Mouse (Mus musculus) neutrophil, adult 59 days (primary cell): ENCODE measurements around the gene Car5a. TPM values are rescaled to one million over a fixed set of nuclear protein-coding genes. Genes with fewer than 3 reads are reported as not detected.

ENCODE experiments used
- total RNA-seq, 2 experiments: library from RNA; stranded (reverse); gene quantifications; 1 replicate in 1 of 2; 2 replicates in 1 of 2; pipeline ENCODE4 v1.2.4; 2023

The Car5a gene
- total RNA-seq, result not detected

GRCm38 (mm10) chr8:121944831-121945230 is at the start of gene Car5a:
Gene Car5a, minus strand, starts transcription at chr8:121944904.

GRCm38 (mm10) chr8:121949222-121949800 is 4.6 kb upstream of the Car5a start, which contains the start of gene Banp:
Gene Banp, plus strand, starts transcription at chr8:121949750.

GRCm38 (mm10) chr8:121907587-121908248 is 37.0 kb downstream of the Car5a start, which contains the start of gene Slc7a5:
Gene Slc7a5, minus strand, starts transcription at chr8:121907694.

Other genes starting within 250 kb of the Car5a start
- not detected for gene Jph3, start 215.3 kb downstream of the Car5a start, total RNA-seq
- gene Klhdc4, start 115.3 kb downstream of the Car5a start, total RNA-seq, result 10 to 100 TPM; 52.0 to 57.7 TPM
- 10 to 100 TPM; 20.1 to 20.2 TPM for gene Slc7a5, start 37.2 kb downstream of the Car5a start, total RNA-seq
- 10 to 100 TPM; 25.4 to 26.4 TPM for gene Banp, start 4.8 kb upstream of the Car5a start, total RNA-seq